Mouse (Mus musculus): ENCODE data around the gene 4921511C20Rik. TPM values are rescaled to one million over a fixed set of nuclear protein-coding genes. Genes with fewer than 3 reads are reported as not detected.

The 4921511C20Rik gene
- not detected in 2 replicates for total RNA-seq (2017)

DNA sequence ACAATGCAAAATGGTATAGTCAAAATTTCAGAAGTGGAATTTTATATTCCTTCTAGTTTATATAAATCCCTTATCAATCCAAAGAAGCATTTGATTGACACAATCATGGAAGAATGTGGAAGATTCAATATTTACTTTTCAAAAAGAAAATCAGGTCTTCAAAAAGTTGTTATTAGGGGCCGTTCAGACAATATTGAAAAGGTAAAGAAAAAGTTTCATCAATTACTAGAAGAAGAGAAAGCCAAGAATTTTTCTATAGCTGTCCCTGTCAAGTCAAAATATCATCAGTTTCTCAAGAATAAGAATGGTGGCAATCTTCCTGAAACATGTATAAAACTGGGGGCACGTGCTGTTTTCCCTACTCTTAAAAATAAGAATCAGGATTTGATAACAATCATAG is at the start of gene 4921511C20Rik:
4921511C20Rik (plus strand) TSS at position 301 of the 400 bp plus-strand sequence.
- ATAC-seq (replicated peaks; ENCODE audit: low read depth, poor library complexity, severe bottlenecking): no peak

Measured in common myeloid progenitor, adult 5-6 weeks (primary cell).